Mouse (Mus musculus) thymus, postnatal 4 days (tissue): Measurements from ENCODE around the gene Zfyve26.
"Not testable (repeated sequence)": the region's sequence is repeated elsewhere in the genome, so short reads cannot be mapped to it uniquely, and the experiment has no call there.

Source experiments
- DNase-seq: peaks from one replicate; pipeline ENCODE4 v3.0.0; 2021

Zfyve26 gene

GRCm38 (mm10) chr12:79254975-79255374, 41.1 kb downstream of the Zfyve26 start:
- DNase-seq = no peak

GRCm38 (mm10) chr12:79253294-79254053, 42.6 kb downstream of the Zfyve26 start:
- no peak for DNase-seq

GRCm38 (mm10) chr12:79248110-79248509, 48.0 kb downstream of the Zfyve26 start:
- no peak for DNase-seq

- DNase-seq = no peak
Observed at GRCm38 (mm10) chr12:79242921-79243320, 53.2 kb downstream of the Zfyve26 start.

GRCm38 (mm10) chr12:79241985-79242384, 54.1 kb downstream of the Zfyve26 start:
- no peak for DNase-seq

- no peak for DNase-seq
Observed at GRCm38 (mm10) chr12:79235485-79236080, 60.5 kb downstream of the Zfyve26 start.

- DNase-seq = no peak
Observed at GRCm38 (mm10) chr12:79217511-79217910, 78.6 kb downstream of the Zfyve26 start.

- no peak for DNase-seq
Observed at GRCm38 (mm10) chr12:79211447-79211846, 84.7 kb downstream of the Zfyve26 start.

- DNase-seq = peak; percentile 60
Observed at GRCm38 (mm10) chr12:79208703-79209464, 87.2 kb downstream of the Zfyve26 start, which contains the start of gene Rdh12. TSS of gene Rdh12 (plus strand) at chr12:79208914.

- DNase-seq = no peak
Observed at GRCm38 (mm10) chr12:79201882-79202281, 94.2 kb downstream of the Zfyve26 start.

- no peak for DNase-seq
Observed at GRCm38 (mm10) chr12:79197105-79197504, 99.0 kb downstream of the Zfyve26 start.

GRCm38 (mm10) chr12:79193441-79193840, 102.7 kb downstream of the Zfyve26 start:
- peak; percentile 77 for DNase-seq

- no peak for DNase-seq
Observed at GRCm38 (mm10) chr12:79192193-79192592, 103.9 kb downstream of the Zfyve26 start, which contains the start of gene Rdh11. TSS of gene Rdh11 (minus strand) at chr12:79192293.

GRCm38 (mm10) chr12:79191701-79192100, 104.4 kb downstream of the Zfyve26 start:
- peak; percentile 86 for DNase-seq

GRCm38 (mm10) chr12:79190931-79191673, 105.0 kb downstream of the Zfyve26 start:
- peak; percentile 70 for DNase-seq

GRCm38 (mm10) chr12:79185160-79185559, 110.9 kb downstream of the Zfyve26 start:
- not testable (repeated sequence) for DNase-seq
